Mouse (Mus musculus): ENCODE data around the gene Mgat1. TPM values are rescaled to one million over a fixed set of nuclear protein-coding genes. Genes with fewer than 3 reads are reported as not detected.
A peak's percentile ranks its signal among the peaks of the same experiment; 100 is the strongest.
"Not testable (repeated sequence)": the region's sequence is repeated elsewhere in the genome, so short reads cannot be mapped to it uniquely, and the experiment has no call there.

Gene Mgat1
- total RNA-seq (2022), result 10 to 100 TPM; 62.4 to 80.4 (median 68.8) TPM

DNA sequence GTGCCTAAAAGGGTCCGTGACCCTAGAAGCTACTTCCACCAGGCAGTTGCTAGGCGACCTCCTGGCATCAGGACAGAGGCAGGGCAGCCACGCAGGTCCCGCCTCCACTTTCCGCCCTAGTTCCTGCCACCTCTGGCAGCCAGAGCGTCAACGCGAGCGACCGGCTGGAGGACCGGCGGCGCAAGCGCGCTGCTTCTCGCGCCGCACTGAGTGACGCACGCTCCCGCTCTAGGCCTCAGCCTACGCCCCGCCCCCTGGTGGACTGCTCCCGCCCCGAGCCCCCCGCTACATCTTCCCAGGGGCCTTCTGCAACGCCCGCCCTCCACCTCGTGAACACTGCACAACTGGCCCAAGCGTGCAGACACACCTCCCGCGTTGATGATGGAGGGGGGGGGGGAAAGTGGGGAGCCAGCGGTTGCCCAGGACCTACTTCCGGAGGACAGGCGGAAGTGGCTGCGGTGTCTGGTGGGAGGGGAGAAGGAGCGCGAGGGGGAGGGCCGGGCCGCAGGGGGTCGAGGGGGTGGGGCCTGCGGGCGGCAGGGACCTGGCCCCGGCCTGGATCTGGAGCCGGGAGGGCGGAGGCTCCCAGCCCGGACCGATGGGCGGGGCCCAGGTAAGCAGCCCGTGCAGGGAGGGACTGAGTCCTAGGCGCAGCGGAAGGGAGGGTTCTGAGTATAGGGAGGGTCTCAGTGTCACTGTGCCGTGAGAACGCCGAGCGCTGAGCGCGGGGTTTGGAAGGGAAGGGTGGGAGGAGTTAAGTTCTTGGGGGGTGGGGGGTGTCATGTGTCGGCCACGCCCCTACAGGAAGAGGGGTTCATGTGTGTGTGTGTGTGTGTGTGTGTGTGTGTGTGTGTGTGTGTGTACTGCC, at the start of gene Mgat1:
Gene Mgat1, plus strand, starts transcription at position 465 of the 868 bp plus-strand sequence.
- DNase-seq (ENCODE audit: low spot score), result peak; percentile 90

DNA sequence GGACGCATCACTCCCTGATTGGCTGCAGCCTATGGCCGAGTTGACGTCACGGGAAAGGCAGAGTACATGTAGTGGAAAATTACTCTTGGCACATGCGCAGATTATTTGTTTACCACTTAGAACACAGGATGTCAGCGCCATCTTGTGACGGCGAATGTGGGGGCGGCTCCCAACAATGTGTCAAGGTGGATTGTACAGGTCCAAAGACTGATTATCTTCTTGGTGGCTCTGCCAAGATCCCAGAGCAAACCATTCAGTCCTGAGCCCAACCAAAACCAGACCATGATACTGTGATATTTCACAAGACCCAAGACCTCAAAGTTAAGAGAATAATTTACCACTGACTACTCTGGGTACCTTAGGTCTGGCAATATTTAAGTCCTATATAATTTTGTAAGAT, 49.2 kb upstream of the Mgat1 start:
- not testable (repeated sequence) for DNase-seq (ENCODE audit: low spot score)

DNA sequence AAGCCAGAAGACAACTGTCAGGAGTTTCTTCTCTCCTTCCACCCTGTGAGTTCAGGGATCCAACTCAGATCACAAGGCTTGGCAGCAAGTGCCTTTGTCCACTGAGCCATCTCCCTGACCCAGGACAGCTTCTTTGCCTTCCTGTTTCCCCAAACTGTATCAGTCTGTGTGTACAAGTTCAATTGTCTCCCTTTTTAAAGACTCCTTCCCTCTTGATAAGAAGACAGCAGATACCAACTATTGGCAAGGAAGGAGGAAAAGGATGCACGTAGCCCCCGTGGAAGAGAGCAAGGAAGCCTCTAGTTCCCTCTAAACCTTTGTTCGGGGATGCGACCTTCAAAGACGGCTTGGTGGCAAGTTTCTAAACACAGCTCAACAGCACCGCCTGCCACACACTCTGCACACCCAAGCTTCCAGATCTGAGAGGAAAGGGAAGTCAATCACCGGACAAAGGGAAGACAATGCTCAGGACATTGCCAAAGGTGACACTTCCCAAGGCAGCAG, 48.1 kb upstream of the Mgat1 start:
- DNase-seq (ENCODE audit: low spot score), result peak; percentile 17

DNA sequence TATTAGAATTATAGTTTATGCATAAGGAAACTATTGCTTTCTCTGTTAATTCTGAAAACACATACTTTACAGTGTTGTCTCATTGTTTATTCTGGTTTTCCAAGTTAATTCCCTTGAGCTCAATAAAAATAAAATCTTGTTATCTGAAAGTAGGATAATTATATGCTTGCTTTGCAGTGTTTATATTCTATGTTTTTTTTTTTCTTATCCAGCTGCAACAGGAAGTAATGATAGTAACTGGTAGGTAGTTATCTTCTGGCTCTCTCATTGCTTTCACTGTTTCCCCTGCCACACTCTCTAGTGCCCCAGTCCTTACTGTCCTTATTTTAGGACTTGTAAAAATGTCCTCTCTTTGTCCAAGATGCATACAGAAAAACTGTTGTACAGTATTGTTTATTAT, 43.3 kb upstream of the Mgat1 start:
- no peak for DNase-seq (ENCODE audit: low spot score)

DNA sequence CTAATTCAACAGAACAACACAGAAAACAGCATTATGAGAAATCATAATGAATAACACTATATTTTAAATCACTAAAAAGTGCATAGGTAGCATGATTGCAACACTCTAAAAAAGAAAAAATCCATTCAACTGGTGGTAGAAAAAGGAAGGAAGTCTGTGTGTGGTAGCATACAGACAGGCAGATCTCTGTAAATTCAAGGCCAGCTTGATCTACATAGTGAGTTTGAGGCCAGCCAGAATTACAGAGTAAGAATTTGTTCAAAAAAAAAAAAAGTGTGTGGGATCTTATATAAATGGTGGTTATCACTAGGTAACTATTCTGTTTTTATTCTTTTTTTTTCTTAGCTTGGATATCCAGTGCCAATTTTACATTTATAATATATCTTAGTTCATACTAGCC, 42.8 kb upstream of the Mgat1 start:
- DNase-seq (ENCODE audit: low spot score), result no peak

DNA sequence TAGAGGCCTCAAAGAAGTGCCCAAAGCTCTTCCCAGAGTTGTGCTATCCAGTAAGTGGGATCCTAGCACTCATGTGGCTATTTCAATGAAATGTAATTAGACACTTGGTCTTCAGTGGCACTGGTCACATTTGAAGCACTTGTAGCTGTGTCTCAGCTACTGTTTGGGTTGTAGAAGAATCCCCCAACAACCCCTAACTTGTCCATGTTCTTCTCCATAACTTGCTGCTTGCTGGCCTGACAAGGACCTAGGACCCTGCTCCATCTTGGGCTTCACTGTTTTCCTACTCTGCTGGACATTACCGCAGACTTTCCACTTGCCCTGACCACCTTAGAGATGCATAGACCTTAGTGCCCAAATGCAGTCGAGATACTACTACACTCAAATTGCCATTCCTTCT, 41.9 kb upstream of the Mgat1 start:
- no peak for DNase-seq (ENCODE audit: low spot score)

DNA sequence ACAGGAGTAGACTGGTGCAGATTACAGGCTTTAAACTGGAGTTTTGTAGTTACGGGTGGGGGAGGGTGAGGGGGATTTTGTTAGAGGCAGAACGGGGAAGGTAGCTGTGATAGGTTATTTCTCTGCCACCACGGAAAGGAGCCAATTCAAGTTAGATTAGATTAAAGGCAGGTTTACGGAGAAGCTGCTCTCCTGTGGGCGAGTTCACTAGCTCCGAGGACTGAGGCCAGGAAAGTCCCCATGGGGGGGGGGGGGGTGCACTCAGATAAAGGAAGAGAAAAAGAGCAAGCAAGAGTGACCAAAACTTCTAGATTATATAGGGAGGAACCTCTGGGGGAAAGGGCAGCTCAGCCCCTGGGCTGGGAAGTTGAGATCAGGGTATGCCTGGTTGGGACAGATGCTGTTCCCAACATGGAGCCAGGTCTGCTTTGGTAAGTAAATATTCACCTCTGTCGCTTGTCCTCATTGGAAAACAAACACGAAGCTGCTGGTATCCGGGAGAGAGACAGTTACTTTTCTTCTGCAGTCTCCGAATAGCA, 41.4 kb upstream of the Mgat1 start:
- no peak for DNase-seq (ENCODE audit: low spot score)

DNA sequence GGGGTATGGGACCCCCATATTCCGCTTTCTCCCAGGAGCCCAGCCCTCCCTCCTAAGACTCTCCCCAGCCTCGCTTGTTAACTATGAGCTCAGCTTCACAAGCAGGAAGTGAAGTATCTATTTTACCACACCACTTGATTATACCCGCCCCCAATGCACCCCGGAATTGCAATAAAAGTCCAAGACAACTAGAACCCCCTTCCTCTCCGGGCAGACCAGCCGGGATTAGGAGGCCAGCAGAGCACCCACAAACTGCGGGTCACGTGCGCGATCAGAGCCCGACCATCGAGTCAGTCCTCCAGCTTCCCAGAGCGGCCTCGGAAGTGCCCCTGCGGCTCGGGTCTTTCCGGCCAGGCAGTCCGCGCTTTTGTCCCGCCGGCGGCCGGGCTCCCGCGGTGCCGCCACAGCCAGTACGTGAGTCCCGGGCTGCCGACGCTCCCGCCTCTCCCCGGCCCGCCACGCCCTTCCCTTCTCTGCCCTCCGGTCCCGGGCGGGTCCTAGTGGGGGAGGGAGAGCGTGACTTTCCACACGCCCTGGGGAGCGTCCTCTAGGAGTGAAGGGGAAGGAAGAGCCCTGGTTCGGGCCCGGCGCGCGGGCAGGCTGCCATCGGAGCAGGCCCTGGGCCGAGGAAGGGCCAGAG, 40.7 kb upstream of the Mgat1 start, which contains the start of gene Zfp62:
Gene Zfp62, plus strand, starts transcription at position 164 of the 640 bp plus-strand sequence.
- peak; percentile 96 for DNase-seq (ENCODE audit: low spot score)

DNA sequence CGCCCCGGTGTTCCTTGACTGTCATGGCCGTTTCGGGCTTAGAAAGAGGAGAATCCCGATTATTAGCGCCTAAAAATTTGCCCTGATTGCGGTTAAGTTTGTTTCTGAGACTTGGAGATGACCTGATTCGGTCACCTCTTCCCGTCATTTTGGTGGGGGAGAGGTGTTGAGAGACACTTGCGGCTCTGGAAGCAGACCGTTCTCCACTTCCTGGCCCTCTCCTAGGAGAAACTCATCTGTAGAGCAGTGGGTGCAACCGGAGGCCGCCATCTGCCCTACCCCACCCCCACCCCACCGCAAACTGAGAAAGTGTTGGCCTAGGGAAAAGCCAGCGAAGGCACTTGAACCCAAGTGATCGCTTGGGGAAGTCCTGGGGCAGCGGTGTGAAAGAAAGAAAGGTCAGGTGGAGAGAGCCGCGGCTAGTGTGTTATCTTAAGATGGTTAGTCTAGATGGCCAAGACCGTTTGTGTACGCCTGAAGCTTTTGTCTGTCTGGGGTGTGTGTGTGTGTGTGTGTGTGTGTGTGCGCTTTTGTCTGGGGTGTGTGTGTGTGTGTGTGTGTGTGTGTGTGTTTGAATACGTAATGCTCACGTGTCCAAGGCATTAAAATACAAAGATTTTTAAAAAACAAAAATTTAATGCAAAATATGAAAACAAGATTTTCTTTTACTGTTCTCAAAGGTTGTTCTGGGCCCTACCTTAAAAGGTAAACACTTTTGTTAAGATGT, 40.1 kb upstream of the Mgat1 start:
- DNase-seq (ENCODE audit: low spot score), result no peak

DNA sequence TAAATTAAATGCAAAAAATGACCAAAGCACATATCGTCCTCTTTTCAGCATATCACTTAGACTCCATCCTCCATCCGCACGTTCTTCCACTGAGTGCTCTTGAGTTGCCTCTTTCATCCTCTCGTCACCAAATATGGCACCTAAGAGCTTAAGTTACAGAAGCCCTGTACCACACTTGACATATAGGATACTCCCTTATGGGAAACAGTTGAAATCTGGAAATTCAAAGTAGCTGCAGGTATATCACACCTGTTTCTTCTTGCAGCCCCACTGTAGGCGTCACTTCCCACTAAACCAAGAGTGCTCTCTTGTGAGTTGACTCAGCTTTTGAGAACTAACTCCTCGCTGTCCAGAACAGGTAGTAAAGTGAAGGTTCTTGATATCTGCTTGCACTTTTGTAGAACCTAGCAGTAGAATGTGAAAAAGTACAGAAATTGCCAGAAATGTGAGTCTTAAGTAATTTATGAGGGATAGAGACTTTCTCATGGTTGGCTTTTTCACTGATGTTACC, 38.9 kb upstream of the Mgat1 start:
- DNase-seq (ENCODE audit: low spot score), result no peak

DNA sequence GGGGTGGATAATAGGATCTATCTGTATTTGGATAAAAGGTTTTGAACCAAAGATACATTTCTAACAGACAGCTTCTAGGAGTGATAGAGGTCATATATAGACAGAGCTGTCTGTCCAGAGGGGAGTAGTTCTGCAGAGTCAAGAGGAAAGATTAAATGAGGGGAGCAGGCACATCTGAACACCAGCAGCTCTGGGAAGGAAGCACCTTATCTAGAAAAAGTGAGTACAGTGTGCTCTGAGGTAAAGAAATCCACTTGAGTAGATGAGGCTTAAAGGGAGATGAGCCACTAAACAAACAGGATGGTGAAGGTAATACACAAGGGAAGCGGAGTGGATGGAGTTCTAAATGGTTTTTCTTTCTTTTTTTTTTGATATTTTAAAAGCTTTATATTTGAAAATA, 36.5 kb upstream of the Mgat1 start:
- no peak for DNase-seq (ENCODE audit: low spot score)

DNA sequence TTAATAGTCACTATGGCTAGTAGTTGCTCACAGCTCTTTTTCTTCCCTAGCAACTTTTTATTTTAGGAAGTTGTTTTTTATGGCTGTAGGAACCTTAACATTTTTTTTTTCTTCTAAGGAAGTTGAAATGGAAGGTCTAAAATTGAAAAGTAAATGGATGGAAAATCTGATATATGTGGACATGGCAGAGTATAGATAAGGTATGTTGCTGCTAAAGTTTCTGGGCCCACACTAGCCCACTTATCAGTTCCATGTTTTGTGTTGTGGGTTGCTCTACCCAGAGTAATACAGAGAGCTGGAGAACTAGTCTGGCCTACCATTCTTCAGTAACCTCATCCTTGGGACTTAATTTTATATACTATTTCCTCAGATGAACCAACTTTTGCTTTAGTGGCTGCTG, 31.4 kb upstream of the Mgat1 start:
- DNase-seq (ENCODE audit: low spot score), result no peak

DNA sequence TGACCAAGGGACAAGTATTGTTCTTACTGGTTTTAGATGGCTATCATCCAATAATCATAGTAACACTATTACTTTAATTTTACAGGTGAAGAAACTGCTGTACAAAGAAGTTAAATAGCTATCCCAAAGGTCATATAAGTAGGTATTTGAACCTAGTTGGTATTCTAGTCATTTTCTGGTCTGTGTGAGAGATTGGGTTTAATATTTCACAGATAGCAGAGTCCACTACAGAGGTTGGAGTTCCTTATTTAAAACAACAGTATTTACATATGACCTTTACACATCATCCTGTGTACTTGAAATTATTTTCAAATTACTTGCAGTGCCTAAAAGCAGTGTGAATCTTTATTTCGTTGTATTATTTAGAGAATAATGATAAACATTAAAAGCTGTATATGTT, 30.5 kb upstream of the Mgat1 start:
- DNase-seq (ENCODE audit: low spot score), result no peak

DNA sequence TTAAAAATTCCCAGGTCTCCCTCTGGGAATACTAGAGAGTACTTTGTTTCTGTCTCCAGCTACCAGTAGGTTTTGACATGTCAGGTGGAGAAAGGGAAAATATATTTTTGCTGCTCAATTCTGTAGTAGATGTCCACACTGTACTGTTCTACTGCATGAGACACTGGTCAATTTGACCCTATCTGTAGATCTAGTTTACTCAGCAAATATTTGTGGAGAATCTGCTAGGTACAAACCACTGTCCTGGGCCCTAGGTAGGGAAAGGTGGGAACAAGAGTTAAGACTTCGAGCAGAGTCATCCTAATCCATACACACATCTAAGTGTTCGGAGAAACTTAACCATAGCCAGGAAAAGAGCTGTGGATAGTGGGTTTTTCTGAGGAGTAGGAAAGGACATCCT, 24.7 kb upstream of the Mgat1 start:
- no peak for DNase-seq (ENCODE audit: low spot score)

DNA sequence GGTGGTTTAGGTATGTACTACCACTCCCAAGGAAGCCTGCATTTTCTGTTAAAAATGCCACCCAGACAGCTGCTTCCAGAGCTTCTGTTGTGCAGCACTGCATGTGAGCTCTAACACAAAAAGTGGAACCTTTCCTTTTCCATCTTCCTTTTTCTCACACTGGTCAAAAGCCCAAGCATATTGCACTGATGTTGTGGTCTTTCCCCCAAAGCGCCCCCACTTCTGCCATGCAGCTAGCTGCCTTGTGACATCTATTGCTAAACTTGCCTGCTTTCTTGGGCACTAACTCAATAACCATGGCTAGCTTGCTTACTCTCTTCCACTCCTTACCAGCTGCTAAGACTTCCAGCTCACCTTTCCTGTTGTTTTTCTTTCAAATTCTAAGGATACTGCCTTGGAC, 19.5 kb upstream of the Mgat1 start:
- no peak for DNase-seq (ENCODE audit: low spot score)

DNA sequence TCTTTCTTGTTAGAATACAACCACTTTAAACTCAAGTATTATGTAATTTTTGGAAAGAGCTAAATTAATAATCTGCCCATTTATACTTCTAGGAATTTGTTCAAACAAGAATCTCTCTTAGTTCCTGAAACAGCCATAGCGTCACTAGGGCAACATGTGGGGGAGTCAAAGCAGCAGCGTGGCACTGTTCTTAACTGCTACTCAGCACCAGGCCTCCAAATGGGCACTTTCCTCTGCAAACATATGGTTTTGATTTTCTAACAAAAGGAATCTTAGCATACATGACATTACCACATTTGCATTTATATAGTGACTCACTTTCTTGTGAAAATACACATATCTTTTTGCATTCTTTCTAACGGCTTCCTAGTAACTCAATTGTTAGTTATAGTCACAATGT, 11.2 kb upstream of the Mgat1 start:
- no peak for DNase-seq (ENCODE audit: low spot score)

DNA sequence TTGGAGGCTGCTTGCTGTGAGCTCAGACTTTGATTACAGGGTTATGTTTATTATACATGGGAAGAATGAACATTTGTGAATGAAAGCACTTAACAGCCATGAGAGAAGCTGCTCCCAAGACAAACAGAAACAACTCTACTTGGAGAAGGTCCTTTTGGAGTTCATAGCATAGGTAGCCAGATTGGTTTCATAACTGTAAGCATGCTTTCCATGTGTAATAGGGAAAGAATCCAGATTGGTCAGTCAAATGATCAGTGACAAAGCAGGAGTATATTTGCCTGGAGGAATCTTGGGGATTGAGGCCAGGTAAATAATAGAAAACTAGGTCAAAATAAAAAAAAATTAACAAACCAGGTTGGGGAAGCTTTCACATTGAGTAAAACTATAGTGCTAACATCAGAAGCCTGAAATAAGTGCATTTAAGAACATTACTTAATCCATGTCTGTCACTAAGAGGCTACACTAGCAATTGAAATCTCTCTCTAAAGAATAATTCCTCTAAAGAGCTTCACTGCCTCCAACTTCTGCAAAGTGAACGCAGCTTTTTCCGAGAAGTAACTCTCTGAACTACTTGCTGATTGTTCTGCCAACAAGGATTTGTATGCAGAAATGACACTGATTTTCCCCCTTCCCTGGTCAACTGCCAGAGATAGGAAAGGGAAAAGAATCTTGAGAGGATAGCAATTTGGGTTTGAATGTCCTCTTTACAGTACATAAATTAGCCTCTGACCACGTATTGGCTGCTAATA, 8.4 kb upstream of the Mgat1 start:
- no peak for DNase-seq (ENCODE audit: low spot score)

DNA sequence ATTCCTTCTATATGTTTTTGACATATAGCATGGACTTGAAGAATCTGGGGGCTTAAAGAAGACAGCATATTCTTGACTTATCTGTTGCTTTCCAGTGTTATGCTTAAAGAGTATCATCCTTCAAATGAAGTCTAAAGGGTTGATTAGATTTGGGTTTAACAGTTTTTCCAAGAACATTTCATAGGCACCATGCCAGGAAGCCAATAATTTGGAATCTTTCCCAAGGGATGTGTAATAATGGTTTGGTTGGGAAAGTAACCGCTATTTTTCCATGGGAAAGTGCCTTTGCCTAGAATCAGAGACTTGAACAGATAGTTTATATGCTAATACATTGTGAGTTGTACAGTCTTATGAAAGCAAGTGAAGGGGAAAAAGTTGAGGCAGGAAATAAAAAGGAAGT, 7.1 kb upstream of the Mgat1 start:
- no peak for DNase-seq (ENCODE audit: low spot score)

DNA sequence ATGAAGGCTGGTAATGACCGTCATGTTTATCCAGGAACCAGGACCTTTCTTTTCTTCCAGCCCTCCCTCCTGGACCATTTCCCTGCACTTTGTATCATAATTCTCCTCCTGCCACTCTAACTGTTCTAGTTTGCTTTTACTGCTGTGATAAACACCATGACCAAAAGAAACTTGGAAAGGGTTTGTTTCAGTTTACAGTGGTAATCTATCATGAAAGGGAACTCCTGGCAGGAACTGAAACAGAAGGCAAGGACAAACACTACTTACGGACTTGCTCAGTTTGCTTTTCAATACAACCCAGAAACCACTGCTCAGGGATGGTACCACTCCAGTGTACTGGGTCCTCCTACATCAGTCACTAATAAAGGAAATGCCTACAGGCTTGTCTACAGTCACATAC, 6.5 kb upstream of the Mgat1 start:
- no peak for DNase-seq (ENCODE audit: low spot score)

DNA sequence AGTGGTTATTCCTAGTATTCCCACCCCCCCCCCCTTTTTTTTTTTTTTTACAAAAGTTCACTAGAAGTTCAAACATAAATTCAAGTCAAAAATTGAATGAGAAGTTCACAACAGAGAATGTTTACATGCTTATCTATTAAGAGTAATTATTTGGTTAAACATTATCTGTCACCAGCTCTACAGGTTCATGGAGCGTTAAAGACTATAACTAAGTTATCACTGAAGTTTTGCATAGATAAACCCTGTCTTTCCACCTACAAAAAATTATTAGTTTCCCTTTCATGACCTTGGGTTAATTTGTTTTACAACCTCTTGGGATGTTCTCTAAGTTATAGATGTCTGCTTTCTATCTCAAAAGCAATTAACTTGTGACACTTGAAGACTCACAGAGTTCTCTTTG, 3.7 kb upstream of the Mgat1 start:
- DNase-seq (ENCODE audit: low spot score), result no peak

DNA sequence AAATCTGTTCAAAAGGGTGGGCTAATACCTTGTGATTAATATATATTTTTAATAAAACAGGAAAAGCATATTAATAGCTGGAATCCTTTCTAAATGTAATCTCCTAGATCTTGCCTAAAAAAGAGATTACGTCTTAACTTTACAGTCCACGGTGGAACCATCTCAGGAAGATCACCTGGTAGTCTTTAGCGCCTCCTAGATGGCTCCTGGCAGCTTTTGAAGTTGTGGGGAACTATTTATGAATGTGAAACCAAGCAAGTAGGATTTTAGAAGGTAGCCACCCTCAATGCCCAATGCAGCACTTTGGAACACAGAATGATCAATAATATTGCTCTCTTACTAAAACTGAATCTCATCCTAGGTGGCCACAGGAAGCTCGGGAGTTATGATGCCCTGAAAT, 3.1 kb upstream of the Mgat1 start:
- DNase-seq (ENCODE audit: low spot score), result no peak
